Mouse (Mus musculus): ENCODE measurements at regions not wholly inside any gene's neighbourhood (a gene's known extent, or its start where the extent isn't known, plus 50 kb on each side); places are given as distances from the start of the nearest gene placed in this dataset.

GRCm38 (mm10) chr14:72803579-72803978 is 93.8 kb upstream of the Fndc3a start:
- Histone ChIP-seq H3K4me1 (ENCODE audit: control insufficient read depth, insufficient read depth, low read length) (no peaks in the 10 kb centered on the region), H3K27ac (replicated peaks; ENCODE audit: insufficient read depth, low read depth, low read length) (no peak overlapping the region), H3K79me2 (ENCODE audit: control insufficient read depth, insufficient read depth, low read length) (no peaks in the 10 kb centered on the region), H3K36me3 (ENCODE audit: control insufficient read depth, insufficient read depth, low read length) (no peaks in the 10 kb centered on the region), H3K4me3 (ENCODE audit: insufficient read depth, low read depth, low read length) (no peak overlapping the region), H3K9ac (ENCODE audit: low read depth, low read length) (no peak overlapping the region), H3K27me3 (ENCODE audit: control insufficient read depth, insufficient read depth, low read length) (no peaks in the 10 kb centered on the region)
- TF ChIP-seq POLR2A (IDR thresholded peaks at IDR 0.05; ENCODE audit: extremely low read depth, insufficient read depth, low read length): no peak
- no peak for TF ChIP-seq CTCF (IDR thresholded peaks at IDR 0.05; ENCODE audit: low read depth, low read length)
- DNase-seq (ENCODE audit: extremely low read depth, low read depth, low spot score): no peak

GRCm38 (mm10) chr14:72790654-72791053 is 80.9 kb upstream of the Fndc3a start:
- 76% methylated on average over 3 of the region's 3 CpGs for WGBS
- Histone ChIP-seq H3K79me2 (ENCODE audit: control insufficient read depth, insufficient read depth, low read length) (no peaks in the 10 kb centered on the region), H3K4me3 (ENCODE audit: insufficient read depth, low read depth, low read length) (no peak overlapping the region), H3K27ac (replicated peaks; ENCODE audit: insufficient read depth, low read depth, low read length) (no peak overlapping the region), H3K4me1 (ENCODE audit: control insufficient read depth, insufficient read depth, low read length) (no peaks in the 10 kb centered on the region), H3K9ac (ENCODE audit: low read depth, low read length) (no peak overlapping the region), H3K36me3 (ENCODE audit: control insufficient read depth, insufficient read depth, low read length) (no peaks in the 10 kb centered on the region), H3K27me3 (ENCODE audit: control insufficient read depth, insufficient read depth, low read length) (no peaks in the 10 kb centered on the region)
- no peak for DNase-seq (ENCODE audit: extremely low read depth, low read depth, low spot score)
- TF ChIP-seq CTCF (IDR thresholded peaks at IDR 0.05; ENCODE audit: low read depth, low read length): no peak
- no peak for TF ChIP-seq POLR2A (IDR thresholded peaks at IDR 0.05; ENCODE audit: extremely low read depth, insufficient read depth, low read length)

GRCm38 (mm10) chr14:72786929-72787328 is 77.1 kb upstream of the Fndc3a start:
- no peaks in the 10 kb centered on the region for H3K4me1 ChIP-seq (ENCODE audit: control insufficient read depth, insufficient read depth, low read length)
- TF ChIP-seq POLR2A (IDR thresholded peaks at IDR 0.05; ENCODE audit: extremely low read depth, insufficient read depth, low read length) (no peak), CTCF (IDR thresholded peaks at IDR 0.05; ENCODE audit: low read depth, low read length) (no peak)
- no peaks in the 10 kb centered on the region for H3K27me3 ChIP-seq (ENCODE audit: control insufficient read depth, insufficient read depth, low read length)
- no peaks in the 10 kb centered on the region for H3K36me3 ChIP-seq (ENCODE audit: control insufficient read depth, insufficient read depth, low read length)
- WGBS: 94% methylated on average over 3 of the region's 3 CpGs
- no peak overlapping the region for H3K4me3 ChIP-seq (ENCODE audit: insufficient read depth, low read depth, low read length)
- H3K79me2 ChIP-seq (ENCODE audit: control insufficient read depth, insufficient read depth, low read length): no peaks in the 10 kb centered on the region
- H3K27ac ChIP-seq (replicated peaks; ENCODE audit: insufficient read depth, low read depth, low read length): no peak overlapping the region
- no peak for DNase-seq (ENCODE audit: extremely low read depth, low read depth, low spot score)
- no peak overlapping the region for H3K9ac ChIP-seq (ENCODE audit: low read depth, low read length)

GRCm38 (mm10) chr14:72783248-72783647 is 73.4 kb upstream of the Fndc3a start:
- Histone ChIP-seq H3K27ac (replicated peaks; ENCODE audit: insufficient read depth, low read depth, low read length) (no peak overlapping the region), H3K9ac (ENCODE audit: low read depth, low read length) (no peak overlapping the region), H3K4me3 (ENCODE audit: insufficient read depth, low read depth, low read length) (no peak overlapping the region), H3K27me3 (ENCODE audit: control insufficient read depth, insufficient read depth, low read length) (no peaks in the 10 kb centered on the region), H3K79me2 (ENCODE audit: control insufficient read depth, insufficient read depth, low read length) (no peaks in the 10 kb centered on the region), H3K4me1 (ENCODE audit: control insufficient read depth, insufficient read depth, low read length) (no peaks in the 10 kb centered on the region), H3K36me3 (ENCODE audit: control insufficient read depth, insufficient read depth, low read length) (no peaks in the 10 kb centered on the region)
- WGBS: 64% methylated on average over 9 of the region's 9 CpGs
- DNase-seq (ENCODE audit: extremely low read depth, low read depth, low spot score): no peak
- TF ChIP-seq POLR2A (IDR thresholded peaks at IDR 0.05; ENCODE audit: extremely low read depth, insufficient read depth, low read length) (no peak), CTCF (IDR thresholded peaks at IDR 0.05; ENCODE audit: low read depth, low read length) (no peak)

- Histone ChIP-seq H3K9ac (ENCODE audit: low read depth, low read length) (no peak overlapping the region), H3K79me2 (ENCODE audit: control insufficient read depth, insufficient read depth, low read length) (no peaks in the 10 kb centered on the region), H3K4me1 (ENCODE audit: control insufficient read depth, insufficient read depth, low read length) (no peaks in the 10 kb centered on the region), H3K27me3 (ENCODE audit: control insufficient read depth, insufficient read depth, low read length) (no peaks in the 10 kb centered on the region), H3K4me3 (ENCODE audit: insufficient read depth, low read depth, low read length) (no peak overlapping the region), H3K27ac (replicated peaks; ENCODE audit: insufficient read depth, low read depth, low read length) (no peak overlapping the region), H3K36me3 (ENCODE audit: control insufficient read depth, insufficient read depth, low read length) (no peaks in the 10 kb centered on the region)
- TF ChIP-seq CTCF (IDR thresholded peaks at IDR 0.05; ENCODE audit: low read depth, low read length) (no peak), POLR2A (IDR thresholded peaks at IDR 0.05; ENCODE audit: extremely low read depth, insufficient read depth, low read length) (no peak)
- WGBS: 53% methylated on average over 4 of the region's 4 CpGs
- DNase-seq (ENCODE audit: extremely low read depth, low read depth, low spot score): no peak
Measured at GRCm38 (mm10) chr14:72779446-72779845, 69.6 kb upstream of the Fndc3a start.

- Histone ChIP-seq H3K4me3 (ENCODE audit: insufficient read depth, low read depth, low read length) (no peak overlapping the region), H3K27me3 (ENCODE audit: control insufficient read depth, insufficient read depth, low read length) (no peaks in the 10 kb centered on the region), H3K79me2 (ENCODE audit: control insufficient read depth, insufficient read depth, low read length) (no peaks in the 10 kb centered on the region), H3K9ac (ENCODE audit: low read depth, low read length) (no peak overlapping the region), H3K4me1 (ENCODE audit: control insufficient read depth, insufficient read depth, low read length) (no peaks in the 10 kb centered on the region), H3K36me3 (ENCODE audit: control insufficient read depth, insufficient read depth, low read length) (no peaks in the 10 kb centered on the region), H3K27ac (replicated peaks; ENCODE audit: insufficient read depth, low read depth, low read length) (no peak overlapping the region)
- TF ChIP-seq POLR2A (IDR thresholded peaks at IDR 0.05; ENCODE audit: extremely low read depth, insufficient read depth, low read length) (no peak), CTCF (IDR thresholded peaks at IDR 0.05; ENCODE audit: low read depth, low read length) (no peak)
- DNase-seq (ENCODE audit: extremely low read depth, low read depth, low spot score): no peak
- WGBS: 92% methylated on average over 6 of the region's 6 CpGs
Measured at GRCm38 (mm10) chr14:72778756-72779155, 69.0 kb upstream of the Fndc3a start.
